Mouse (Mus musculus): ENCODE data around the gene Esm1.

The Esm1 gene

DNA sequence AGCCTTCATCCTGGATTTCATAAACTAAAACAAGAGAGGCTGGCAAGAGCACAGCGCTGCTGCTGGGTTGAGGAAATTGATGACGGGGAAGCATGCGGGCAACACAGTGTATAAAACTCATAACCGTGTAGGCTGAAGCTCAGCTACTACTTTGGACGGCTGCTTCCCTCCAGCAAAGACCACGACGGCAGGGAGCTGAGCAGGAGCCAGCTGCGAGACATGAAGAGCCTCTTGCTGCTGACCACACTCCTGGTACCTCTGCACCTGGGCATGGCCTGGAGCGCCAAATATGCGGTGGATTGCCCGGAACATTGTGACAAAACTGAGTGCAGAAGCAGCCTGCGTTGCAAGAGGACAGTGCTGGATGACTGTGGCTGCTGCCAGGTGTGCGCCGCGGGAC is at the start of gene Esm1:
Gene Esm1 (plus strand): TSS at position 36 of the 400 bp plus-strand sequence.
- no peak for DNase-seq (ENCODE audit: low read depth, low spot score)

DNA sequence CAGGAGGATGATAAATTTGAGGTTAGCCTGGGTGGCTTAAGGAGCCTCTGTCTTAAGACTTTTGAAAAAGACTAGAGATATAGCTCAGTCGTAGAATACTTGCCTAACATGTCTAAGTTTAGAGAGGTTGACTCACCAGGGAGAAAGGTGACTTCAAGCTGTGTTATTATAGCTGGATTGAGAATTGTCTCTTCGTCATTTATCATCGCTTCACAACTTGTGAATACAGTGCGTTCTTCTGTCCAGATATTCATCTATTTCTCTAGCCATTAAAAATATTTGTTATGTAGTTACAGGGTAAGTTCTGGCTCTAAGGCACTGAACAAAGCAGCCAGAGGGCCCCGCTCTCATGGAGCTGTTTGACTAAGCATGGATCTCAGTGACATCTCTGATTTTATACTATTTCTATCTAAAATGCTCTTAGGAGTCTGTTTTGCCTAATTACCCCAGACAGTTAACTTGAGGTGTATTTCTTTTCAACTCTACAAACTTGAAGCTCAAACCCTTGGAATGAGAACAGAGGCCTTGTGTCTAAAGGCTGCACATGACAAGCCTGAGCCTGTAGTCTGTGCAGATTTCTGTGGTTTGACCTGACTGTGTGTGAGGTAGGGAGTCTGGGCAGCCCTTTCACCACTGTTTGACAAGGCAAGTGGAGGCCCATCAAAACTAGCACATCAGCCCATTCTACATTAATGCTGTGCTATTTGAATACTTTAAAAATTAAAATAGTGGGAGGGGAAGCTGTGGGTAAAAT is 45.0 kb upstream of the Esm1 start:
- DNase-seq (ENCODE audit: low read depth, low spot score), result no peak

DNA sequence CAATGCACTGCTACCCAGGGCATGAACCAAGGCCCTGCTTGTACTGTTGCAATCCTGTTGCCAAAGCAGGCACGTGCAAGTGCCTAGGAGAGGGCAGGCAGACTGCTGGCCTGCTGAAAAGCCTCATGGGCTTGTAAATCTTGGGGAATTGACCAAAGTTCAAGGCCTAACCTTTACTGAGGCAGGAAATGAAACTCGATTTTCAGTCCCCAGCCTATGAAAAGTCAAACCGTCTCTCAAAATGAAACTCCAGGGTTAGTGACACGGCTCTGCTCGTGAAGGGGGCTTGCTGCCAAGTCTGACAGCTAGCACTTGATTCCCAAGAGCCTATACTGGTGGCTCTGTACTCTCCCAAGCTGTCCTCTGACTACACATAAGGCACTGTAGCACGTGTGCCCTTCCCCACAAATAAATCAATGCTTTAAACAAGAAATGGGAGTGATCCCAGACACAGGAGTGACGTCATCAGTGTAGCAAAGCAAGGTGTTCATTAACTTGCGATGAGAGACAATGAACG is 41.4 kb upstream of the Esm1 start:
- no peak for DNase-seq (ENCODE audit: low read depth, low spot score)

DNA sequence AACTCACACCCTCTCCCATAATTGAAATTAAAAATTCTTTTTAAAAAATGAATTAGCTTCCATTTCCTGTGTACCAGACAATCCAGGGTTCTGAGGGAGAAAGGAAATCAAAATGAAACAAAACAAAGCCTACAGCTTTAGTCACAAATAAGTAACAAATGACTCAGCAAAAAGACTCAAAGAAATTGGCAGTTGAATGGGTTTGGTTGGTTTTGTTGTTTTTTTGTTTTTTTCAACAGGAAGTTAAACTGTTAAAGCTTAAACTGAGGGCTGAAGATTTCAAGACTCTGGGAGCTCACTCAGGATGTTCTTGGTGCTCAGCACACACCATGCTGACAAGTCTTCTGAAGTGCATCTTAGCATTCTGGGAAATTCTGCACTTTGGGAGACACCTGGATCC is 39.2 kb upstream of the Esm1 start:
- no peak for DNase-seq (ENCODE audit: low read depth, low spot score)

DNA sequence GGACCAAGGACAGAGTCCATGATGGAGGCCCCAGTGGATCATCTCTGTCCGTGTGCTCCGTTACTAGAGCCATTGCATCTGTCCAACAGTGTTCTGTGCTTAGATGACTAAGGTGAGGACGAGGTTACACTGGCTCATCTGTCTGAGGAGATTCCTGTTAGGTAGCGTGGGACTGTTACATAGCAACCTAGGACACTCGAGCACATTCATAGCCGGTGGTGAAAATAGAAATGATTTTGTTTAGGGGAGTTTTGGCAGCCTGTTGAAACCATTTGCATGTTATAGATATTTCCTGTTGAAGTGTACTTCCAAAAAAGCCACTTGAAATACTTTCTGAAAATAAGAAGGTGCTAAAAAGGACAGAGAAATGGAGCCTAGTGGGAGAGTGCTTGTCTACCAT is 35.3 kb upstream of the Esm1 start:
- no peak for DNase-seq (ENCODE audit: low read depth, low spot score)

DNA sequence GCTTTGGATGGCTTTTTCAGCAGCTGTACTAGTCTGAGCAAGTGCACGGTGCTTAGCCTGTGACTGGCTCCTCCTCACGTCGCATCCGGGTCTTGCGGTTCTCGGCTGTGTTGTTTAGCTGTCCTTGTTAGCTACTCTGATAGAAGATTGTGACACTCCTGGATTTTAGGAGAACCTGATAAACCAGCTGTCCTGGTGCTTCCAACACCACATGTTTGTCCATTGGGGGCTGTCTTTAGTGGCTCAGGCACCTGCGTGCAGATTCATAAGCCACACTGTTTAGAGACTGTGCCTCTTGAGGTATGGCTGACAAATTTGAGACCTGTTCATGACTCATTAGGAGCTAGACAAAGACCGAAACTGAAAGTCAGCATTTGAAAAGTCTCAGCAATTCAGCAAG is 26.1 kb upstream of the Esm1 start:
- no peak for DNase-seq (ENCODE audit: low read depth, low spot score)

DNA sequence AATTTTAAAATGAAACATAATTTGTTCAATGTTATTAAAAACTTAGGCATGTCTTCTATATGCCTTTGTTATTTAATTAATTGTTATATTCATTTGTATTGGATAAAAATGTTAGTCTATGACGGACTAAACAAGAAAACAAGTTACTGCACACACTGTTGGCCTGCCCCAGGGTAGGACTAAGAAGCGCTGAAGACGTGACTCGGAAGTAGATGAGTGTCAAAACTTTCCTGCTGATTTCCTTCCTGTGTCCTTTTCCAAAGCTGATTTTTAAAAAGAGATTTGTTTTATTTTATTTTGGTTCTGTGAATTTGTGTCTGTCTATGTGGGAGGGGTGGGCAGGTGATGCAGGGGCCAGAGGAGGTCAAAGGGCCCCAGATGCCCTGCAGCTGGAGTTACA is 25.7 kb upstream of the Esm1 start:
- DNase-seq (ENCODE audit: low read depth, low spot score), result no peak

DNA sequence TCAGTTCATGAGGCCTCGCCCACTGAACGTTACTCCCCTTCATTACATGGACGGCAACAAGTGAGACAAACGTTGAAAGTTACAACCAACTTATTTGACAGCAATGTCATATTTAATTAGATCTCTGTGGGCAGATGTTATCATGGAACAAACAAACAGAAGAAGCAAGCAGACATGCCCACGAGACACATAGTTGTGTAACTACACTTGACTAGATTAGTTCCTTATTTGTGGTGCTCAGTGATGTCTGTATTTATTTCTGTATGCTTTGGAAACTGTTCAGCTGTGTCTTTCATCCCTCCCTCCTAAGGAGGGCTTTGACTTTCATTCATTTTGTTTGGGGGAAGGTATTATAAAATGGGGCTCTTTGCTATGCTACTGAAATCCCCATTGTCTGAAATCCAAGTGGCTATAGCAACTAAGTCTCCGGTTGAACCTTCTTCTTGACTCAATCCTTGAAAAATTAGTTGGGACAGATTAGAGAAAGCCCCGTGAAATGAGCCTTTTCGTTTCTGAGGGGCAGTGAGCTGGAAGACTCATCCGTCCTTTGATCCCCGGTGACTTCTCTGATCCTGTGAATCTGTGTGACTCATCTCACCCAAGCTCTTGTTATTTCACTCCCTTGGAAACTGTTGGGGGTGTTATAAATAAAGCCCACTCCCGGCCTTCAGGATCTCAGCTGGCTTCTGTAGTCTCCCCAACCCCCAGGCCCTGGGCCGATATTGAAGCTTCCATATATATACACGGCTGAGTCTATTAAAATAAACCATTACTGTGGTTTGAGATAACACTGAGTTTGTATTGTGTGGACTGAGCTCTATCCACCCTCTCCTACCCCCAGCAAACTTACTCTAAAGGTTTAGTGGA is 12.4 kb upstream of the Esm1 start:
- DNase-seq (ENCODE audit: low read depth, low spot score), result no peak

DNA sequence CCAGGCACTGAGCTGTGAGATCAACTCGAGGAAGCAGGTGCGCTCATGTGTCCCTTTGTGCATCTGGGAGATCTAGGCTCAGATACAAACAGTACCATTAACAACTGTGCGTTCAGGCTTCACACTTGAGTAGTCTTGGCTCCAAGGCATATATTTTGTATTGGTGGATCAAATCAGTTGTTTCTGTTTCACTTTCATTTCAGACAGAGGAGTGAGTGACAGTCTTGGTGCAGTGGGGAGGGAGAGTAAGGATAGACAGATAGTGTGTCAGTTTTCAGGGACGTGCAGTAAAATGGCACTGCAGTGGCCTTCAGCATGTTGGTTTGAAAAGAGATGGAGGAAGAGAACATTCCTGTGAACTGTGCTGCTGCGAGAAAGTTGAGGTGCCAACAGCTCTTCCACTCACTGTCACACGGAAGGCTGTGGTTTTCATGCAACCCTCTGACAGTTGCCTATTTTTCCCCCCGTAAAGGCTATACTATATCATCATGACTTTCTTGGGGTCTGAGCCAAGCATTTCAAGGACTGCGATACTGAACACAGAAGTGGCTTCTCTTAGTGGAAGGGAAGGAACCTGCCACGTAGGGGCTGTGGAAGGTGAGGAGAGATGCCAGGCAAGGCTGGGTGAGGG is 11.5 kb upstream of the Esm1 start:
- no peak for DNase-seq (ENCODE audit: low read depth, low spot score)

DNA sequence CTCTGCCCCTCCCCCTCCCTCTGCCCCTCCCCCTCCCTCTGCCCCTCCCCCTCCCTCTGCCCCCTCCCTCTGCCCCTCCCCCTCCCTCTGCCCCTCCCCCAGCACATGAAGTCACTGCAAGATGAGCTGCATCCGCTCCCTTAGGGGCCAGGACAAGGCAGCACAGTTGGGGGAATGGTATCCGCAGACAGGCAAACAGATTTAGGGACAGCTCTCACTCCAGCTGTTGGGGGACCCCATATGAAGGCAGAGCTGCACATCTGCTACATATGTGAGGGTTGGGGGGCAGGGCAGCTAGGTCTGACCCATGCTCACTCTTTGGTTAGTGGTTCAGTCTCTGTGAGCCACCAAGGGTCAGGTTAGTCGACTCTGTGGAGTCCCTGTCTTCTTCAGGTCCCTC is 10.1 kb upstream of the Esm1 start:
- no peak for DNase-seq (ENCODE audit: low read depth, low spot score)

DNA sequence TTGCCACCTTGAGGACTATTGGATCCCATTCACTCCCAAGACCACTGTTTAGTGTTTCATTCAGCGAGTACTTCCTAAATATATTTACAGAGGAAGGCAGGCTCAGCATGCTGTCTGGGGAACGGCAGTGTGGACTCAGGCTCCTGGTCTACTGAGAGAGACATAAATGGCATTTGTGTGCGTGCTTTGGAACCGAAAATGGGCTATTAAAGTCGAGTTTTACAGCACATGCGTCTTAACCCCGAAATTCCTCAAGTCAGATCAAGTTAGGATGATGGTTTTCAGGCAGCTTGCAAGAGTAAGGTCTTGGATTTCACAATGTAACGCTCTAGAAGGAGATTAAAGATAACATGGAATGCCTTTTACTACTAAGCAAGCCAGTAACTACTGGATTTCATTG is 8.7 kb upstream of the Esm1 start:
- no peak for DNase-seq (ENCODE audit: low read depth, low spot score)

DNA sequence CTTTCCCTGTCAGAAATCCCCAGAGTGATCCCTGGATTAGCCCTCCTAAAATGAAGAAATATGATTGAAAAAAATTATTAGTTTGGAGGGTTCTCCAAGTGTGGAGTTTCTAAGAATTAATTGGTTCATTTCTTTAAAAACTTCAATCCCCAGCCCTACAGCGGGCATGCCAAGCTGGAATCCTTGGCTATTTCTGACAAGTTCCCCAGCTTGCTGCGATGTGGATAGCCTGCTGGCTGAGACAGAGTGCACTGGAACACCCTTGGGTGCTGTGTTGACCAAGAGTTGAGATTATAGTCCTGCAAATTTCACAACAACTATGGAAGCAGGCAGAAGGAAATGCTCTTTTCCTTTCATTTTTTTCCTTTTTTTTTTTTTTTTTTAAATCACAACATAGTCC is 7.8 kb upstream of the Esm1 start:
- DNase-seq (ENCODE audit: low read depth, low spot score), result no peak

DNA sequence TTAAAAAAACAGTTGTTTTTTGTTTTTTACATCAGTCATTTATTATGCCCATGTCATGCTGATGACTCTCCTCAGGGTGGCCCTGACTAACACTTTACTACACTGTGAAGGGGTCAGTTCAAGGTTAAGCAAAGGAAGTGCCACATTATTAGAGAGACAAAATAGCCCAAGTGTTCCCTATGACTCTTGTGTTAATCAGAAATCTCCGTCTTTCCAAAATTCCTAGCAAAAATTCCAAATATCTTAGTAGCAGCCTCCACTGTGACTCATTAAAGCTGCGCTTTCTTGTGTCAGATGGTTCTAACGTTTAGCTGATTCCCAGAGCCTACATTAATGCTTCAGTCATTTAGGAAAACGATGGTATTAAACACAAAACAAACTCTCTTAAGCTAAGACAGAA is 7.3 kb upstream of the Esm1 start:
- DNase-seq (ENCODE audit: low read depth, low spot score), result no peak

DNA sequence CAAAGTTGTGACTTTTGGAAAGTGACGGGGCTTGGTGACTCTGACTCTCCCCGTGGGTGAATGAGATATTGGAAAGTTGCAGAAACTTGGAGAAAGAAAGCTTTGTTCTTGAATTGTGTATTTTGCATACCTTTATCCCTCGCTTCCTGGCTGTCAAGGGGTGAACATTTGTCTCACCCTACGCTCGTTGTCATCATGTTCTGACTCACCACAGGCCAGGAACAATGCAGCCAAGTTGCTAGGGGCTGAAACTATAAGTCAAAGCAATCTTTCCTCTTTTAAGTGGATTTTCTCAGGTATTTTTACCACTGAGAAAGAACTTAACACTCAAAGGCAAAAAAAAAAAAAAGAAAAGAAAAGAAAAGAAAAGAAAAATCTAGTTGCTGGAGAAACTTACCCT is 6.3 kb upstream of the Esm1 start:
- DNase-seq (ENCODE audit: low read depth, low spot score), result no peak

DNA sequence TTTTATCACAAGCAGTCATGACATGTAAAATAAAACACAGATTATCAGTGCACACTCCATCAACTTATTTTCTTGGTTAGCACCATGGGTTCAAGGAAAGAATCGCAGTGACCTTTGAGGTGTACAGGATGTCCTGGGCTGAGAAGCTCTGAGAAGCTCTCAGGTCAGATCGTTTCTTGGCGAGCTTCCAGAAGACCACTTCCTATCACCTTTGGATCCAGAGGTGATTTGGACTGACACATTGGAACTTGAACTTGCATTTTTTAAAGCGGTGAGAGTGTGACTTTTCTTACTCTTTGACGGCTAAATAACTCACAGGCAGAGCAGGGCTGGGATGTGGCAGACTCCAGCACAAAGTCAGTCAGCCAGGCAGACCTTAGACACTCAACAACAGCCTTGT is 4.1 kb upstream of the Esm1 start:
- DNase-seq (ENCODE audit: low read depth, low spot score), result no peak

DNA sequence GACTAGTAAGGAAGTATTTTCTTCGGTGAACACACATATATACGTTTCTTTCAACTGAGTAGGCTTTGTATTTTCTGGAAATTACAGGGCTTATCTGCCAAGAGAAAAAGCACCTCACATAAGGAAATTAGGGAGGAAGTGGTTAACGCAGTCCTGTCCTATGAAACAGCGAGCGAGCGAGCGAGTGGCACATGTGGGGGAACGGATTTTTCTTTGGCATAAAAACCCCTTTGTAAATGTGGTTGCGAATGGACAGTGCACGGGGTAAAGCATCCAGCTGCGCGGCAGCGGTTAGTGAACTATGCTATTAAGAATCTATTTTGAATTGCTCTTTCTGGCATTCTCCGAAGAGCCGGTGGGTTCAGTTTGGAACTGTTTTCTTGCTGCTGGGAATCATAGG is 1.9 kb downstream of the Esm1 start:
- DNase-seq (ENCODE audit: low read depth, low spot score), result no peak

DNA sequence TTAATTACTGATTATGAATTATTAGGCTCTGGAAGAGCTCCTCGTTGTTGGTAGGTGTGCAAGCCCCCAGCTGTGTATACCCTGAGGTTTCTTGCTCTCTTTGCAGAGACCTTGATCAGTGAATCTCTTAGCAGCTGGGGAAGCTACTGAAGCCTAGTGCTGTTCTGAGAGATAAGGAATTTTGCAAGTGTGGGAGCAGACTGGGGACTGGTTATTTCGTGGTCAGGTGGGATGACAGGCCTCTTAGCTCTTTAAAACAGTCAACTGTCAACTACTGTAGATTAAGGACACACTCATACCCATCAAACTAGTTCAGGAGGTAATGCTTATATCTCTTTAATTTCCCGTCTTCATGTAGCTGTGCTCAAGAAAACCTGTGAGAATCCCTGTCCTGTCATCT is 2.9 kb downstream of the Esm1 start:
- no peak for DNase-seq (ENCODE audit: low read depth, low spot score)

DNA sequence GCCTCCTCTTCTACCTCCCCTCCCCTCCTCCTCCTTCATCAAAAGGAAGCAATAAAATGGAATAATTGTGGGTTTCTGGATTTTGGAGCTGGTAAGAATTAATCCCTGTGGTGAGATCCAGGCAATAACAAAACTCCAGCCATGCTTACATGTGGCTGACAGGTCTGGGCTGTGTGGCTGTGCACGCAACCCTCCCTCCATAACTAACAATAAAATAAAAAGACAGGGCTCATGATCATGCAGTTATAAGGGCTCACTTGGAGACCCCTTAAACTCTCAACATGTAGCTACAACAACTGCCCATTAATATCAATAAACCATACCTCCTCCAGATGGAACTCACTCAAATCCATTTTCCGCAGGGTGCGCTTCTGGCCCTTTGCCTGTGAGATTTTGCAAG is 4.4 kb downstream of the Esm1 start:
- DNase-seq (ENCODE audit: low read depth, low spot score), result no peak

DNA sequence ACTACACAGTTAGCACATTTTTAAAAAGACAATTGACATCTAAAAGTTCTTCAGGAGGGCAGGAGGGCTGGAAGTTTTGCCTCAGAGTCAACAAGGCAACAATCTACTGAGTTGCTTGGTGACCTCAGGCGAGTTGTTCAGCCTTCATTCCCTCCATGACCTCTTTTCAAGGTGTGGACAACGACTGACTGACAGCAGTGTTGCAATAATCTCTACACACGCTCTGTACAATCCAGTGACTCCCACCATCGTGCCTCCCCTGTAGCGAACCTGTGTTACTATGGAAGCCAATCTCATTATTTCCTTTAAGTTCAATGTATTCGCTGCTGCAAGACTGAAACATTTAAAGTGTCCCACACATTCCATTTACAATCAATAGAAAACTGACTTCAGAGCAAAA is 12.4 kb downstream of the Esm1 start:
- DNase-seq (ENCODE audit: low read depth, low spot score), result no peak

DNA sequence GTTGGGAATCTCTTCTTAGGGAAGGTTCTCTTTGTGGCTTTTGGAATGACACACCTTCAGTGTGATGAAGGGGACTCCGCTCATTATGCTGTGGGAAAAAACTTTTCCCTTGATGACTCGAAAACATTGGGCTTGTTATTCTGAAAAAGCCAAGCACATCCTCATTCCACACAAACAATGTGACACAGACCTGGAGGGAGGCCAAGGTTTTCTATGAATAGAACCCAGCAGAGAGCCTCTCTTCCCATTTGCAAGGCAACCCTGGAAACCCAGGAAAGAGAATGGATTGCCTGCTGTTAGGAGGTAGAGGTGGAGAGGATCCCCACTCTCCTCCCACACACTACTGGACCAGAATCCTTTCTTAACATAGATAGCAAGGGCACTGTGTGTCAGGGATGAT is 14.6 kb downstream of the Esm1 start:
- DNase-seq (ENCODE audit: low read depth, low spot score), result peak; percentile 21

DNA sequence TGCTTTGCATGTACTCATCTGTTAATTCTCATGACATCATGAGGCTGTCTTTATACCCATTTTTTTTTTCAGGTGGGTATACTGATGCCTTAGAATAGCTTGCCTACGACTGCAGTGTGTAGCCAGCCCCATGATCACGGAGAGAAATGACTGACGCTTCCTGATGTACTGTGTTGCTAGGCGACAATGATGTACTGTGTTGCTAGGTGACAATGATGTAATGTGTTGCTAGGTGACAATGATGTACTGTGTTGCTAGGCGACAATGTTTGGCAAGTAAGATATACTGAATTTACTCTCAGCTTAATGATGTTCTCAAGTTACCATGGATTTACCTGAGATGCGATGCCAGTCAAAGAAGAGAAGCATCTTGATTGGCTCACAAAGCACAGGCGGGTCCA is 16.4 kb downstream of the Esm1 start, which contains the start of gene Gzmk:
Gene Gzmk (minus strand): TSS at position 98 of the 400 bp plus-strand sequence.
- DNase-seq (ENCODE audit: low read depth, low spot score), result no peak

DNA sequence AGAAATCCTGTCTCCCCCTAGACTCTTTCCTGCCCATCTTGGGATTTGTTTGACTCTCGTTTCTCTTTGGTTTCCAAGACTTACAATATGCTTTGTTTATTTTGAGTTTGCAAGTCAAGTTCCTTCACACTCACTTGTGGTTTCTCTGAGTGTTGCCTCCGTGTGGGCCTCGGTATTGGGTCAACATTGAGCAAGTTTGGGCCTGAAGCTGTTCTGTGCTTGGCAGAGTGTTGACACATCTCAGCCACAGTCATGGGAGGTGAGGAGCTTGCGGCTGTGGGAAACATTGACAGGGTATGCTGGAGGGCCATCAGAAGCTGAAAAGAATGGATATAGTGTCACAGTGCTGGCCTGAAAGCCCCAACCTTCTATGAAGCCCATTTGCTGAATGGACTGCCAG is 17.6 kb downstream of the Esm1 start:
- no peak for DNase-seq (ENCODE audit: low read depth, low spot score)

Measured in skeletal muscle tissue, adult 2 months (tissue).